ENCODE assay signal across 14 mouse cellular contexts in the genomic region with DNA sequence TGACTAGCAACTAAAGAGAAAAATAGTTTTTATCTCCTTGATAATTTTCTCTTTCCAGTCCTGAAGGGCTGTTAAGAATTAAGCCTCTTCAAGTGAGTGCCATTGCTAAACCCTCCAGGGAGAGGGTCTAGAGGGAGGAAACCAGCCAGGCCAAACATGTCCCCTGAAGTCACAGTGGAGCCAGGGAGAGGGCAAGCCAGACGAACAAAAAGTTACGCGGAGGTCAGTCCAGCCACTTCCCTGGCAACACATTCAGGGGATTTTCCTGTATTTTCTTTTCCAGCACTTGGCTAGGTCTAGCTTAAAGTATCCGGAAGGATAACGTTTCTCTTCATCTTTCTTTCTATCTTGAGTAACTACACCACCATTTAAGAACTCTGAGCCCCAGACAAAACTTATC. TPM values are rescaled to one million over a fixed set of nuclear protein-coding genes. Genes with fewer than 3 reads are reported as not detected.
A peak's percentile ranks its signal among the peaks of the same experiment; 100 is the strongest.
DNase-seq lines count a peak whose midpoint lies in the region; ATAC-seq and TF ChIP-seq lines count a peak whose summit lies in the region.
"Had no signal": no experiment of that assay in that cellular context is flagged by ENCODE, and none has a peak within 500 bp of the region (broad histone marks: within the 10 kb centered on the region; RNA-seq: fewer than 3 reads in every experiment).

No protein-coding gene starts in this region.

- no peaks in the 10 kb centered on the region; the same call in 1 of the 2 replicates for H3K4me1 ChIP-seq in hindbrain, embryonic 14.5 days (replicated peaks; ENCODE audit: control insufficient read depth, insufficient read depth, low read length)
- no peaks in the 10 kb centered on the region for H3K4me1 ChIP-seq in intestine, postnatal 0 days (replicated peaks; ENCODE audit: control insufficient read depth, insufficient read depth, low read length)
- H3K4me1 ChIP-seq: liver, embryonic 13.5 days; neural tube, embryonic 12.5 days had no signal

- no peak overlapping the region for H3K4me3 ChIP-seq in hindbrain, embryonic 14.5 days (replicated peaks; ENCODE audit: low read length)
- no peak overlapping the region for H3K4me3 ChIP-seq in intestine, postnatal 0 days (ENCODE audit: low read depth, low read length)
- H3K4me3 ChIP-seq: erythroblast, embryonic 14.5 days; liver, embryonic 13.5 days; neural tube, embryonic 12.5 days had no signal

- H3K4me2 ChIP-seq in hindbrain, embryonic 14.5 days (replicated peaks) = no peak overlapping the region
- no peak overlapping the region for H3K4me2 ChIP-seq in intestine, postnatal 0 days (replicated peaks; ENCODE audit: low read depth)
- H3K4me2 ChIP-seq: liver, embryonic 13.5 days; neural tube, embryonic 12.5 days had no signal

- no peaks in the 10 kb centered on the region for H3K36me3 ChIP-seq in hindbrain, embryonic 14.5 days (replicated peaks; ENCODE audit: control insufficient read depth, insufficient read depth)
- H3K36me3 ChIP-seq in intestine, postnatal 0 days (ENCODE audit: control insufficient read depth, insufficient read depth) = no peaks in the 10 kb centered on the region
- H3K36me3 ChIP-seq: liver, embryonic 13.5 days; neural tube, embryonic 12.5 days had no signal

- peak; percentile 97 for DNase-seq in heart, adult 11 months
- no peak for DNase-seq in heart, adult 8-10 months (ENCODE audit: low spot score)
- peak; percentile 20 for DNase-seq in embryo, embryonic 11 days
- DNase-seq in heart, adult 9 months (ENCODE audit: low spot score in 2 of 2) = peak; percentile 73 to 74
- DNase-seq in heart, postnatal 36 days = peak; percentile 53
- DNase-seq in hindbrain, embryonic 14.5 days (ENCODE audit: low spot score) = no peak
- DNase-seq: adrenal gland, postnatal 36 days; liver, embryonic 13.5 days had no signal

- H3K27ac ChIP-seq in hindbrain, embryonic 14.5 days = no peak overlapping the region
- no peak overlapping the region for H3K27ac ChIP-seq in intestine, postnatal 0 days (ENCODE audit: low read depth, low read length)
- H3K27ac ChIP-seq: kidney, postnatal 0 days; liver, embryonic 13.5 days; neural tube, embryonic 12.5 days had no signal

- H3K27me3 ChIP-seq in hindbrain, embryonic 14.5 days (ENCODE audit: control insufficient read depth, insufficient read depth, low read length) = no peaks in the 10 kb centered on the region
- no peaks in the 10 kb centered on the region for H3K27me3 ChIP-seq in intestine, postnatal 0 days (replicated peaks; ENCODE audit: control insufficient read depth, insufficient read depth, low read length)
- H3K27me3 ChIP-seq: liver, embryonic 13.5 days; neural tube, embryonic 12.5 days had no signal

- intact Hi-C loops in heart, postnatal 36 days (cut with DNase I) = no loop called here

- 73% methylated on average over 5 of the region's 5 CpGs for WGBS in hindbrain, embryonic 14.5 days
- 67% methylated on average over 5 of the region's 5 CpGs for WGBS in intestine, postnatal 0 days

- no peaks in the 10 kb centered on the region for H3K9me3 ChIP-seq in hindbrain, embryonic 14.5 days (ENCODE audit: control insufficient read depth, low read length)
- H3K9me3 ChIP-seq in intestine, postnatal 0 days (ENCODE audit: control insufficient read depth) = no peaks in the 10 kb centered on the region
- H3K9me3 ChIP-seq: liver, embryonic 13.5 days; neural tube, embryonic 12.5 days had no signal

- no peak for TF ChIP-seq CTCF in intestine, postnatal 0 days (IDR thresholded peaks at IDR 0.05; ENCODE audit: low read depth)

- no peak overlapping the region for H3K9ac ChIP-seq in hindbrain, embryonic 14.5 days
- no peak overlapping the region for H3K9ac ChIP-seq in intestine, postnatal 0 days (ENCODE audit: low read depth, low read length)
- H3K9ac ChIP-seq: liver, embryonic 13.5 days; neural tube, embryonic 12.5 days had no signal

- no peak for ATAC-seq in hindbrain, embryonic 14.5 days (ENCODE audit: low FRiP score)
- no peak for ATAC-seq in intestine, postnatal 0 days
- ATAC-seq: forebrain, embryonic 16.5 days; midbrain, embryonic 16.5 days had no signal

RNA-seq across cellular contexts. Expression of gene Synpo2, which starts 8.4 kb away (rescaled TPM):
- 100 to 1,000 TPM in 2 of 4 experiments, 10 to 100 TPM in 2; 91.9 to 102 (median 100) TPM for total RNA-seq in heart, adult 8-10 months (2022)
- total RNA-seq in heart, postnatal 36 days (2021) = 10 to 100 TPM; 78.2 to 80.5 TPM
- 1.5 and 2.0 TPM in 2 replicates for polyA plus RNA-seq in hindbrain, embryonic 14.5 days (2014; fragmentation: Nextera tagmentation; extraction: Ambion mirVana)
- polyA plus RNA-seq in intestine, postnatal 0 days (2015; fragmentation: Nextera tagmentation; extraction: Ambion mirVana) = 23.9 and 25.3 TPM in 2 replicates
- polyA plus RNA-seq: erythroblast, embryonic 14.5 days had no signal

RNA-seq across cellular contexts. Expression of gene Sec24d, which starts 22.9 kb away (rescaled TPM):
- total RNA-seq in heart, adult 8-10 months (2022) = 10 to 100 TPM; 31.1 to 37.7 (median 35.0) TPM
- total RNA-seq in heart, postnatal 36 days (2021) = 10 to 100 TPM; 31.5 to 40.4 TPM
- 16.1 and 18.7 TPM in 2 replicates for polyA plus RNA-seq in hindbrain, embryonic 14.5 days (2014; fragmentation: Nextera tagmentation; extraction: Ambion mirVana)
- 210 and 211 TPM in 2 replicates for polyA plus RNA-seq in intestine, postnatal 0 days (2015; fragmentation: Nextera tagmentation; extraction: Ambion mirVana)

Comparison
In these comparisons a context has a peak if more than half of its experiments do, and no peak if none do; other contexts are left out.
1. DNase-seq: peak in heart, adult 11 months (single experiment), embryo, embryonic 11 days (single experiment), heart, adult 9 months (2 of 2) and heart, postnatal 36 days (2 of 2); none in heart, adult 8-10 months (single experiment) and hindbrain, embryonic 14.5 days (single experiment).